Mouse (Mus musculus): ENCODE measurements around the gene Prune2.
A peak's percentile ranks its signal among the peaks of the same experiment; 100 is the strongest.

Gene Prune2

GRCm38 (mm10) chr19:17256388-17256787, 300.5 kb downstream of the Prune2 start:
- no peak for DNase-seq (ENCODE audit: extremely low spot score, low spot score)

GRCm38 (mm10) chr19:17256867-17257266, 300.9 kb downstream of the Prune2 start:
- no peak for DNase-seq (ENCODE audit: extremely low spot score, low spot score)

GRCm38 (mm10) chr19:17263181-17263580, 307.3 kb downstream of the Prune2 start:
- no peak for DNase-seq (ENCODE audit: extremely low spot score, low spot score)

- no peak for DNase-seq (ENCODE audit: extremely low spot score, low spot score)
Measured at GRCm38 (mm10) chr19:17263679-17264370, 307.9 kb downstream of the Prune2 start.

GRCm38 (mm10) chr19:17264481-17265196, 308.7 kb downstream of the Prune2 start:
- no peak for DNase-seq (ENCODE audit: extremely low spot score, low spot score)

- DNase-seq (ENCODE audit: extremely low spot score, low spot score): no peak
Measured at GRCm38 (mm10) chr19:17268669-17269068, 312.8 kb downstream of the Prune2 start.

GRCm38 (mm10) chr19:17271179-17271622, 315.3 kb downstream of the Prune2 start:
- peak; percentile 48 for DNase-seq (ENCODE audit: extremely low spot score, low spot score)

- no peak for DNase-seq (ENCODE audit: extremely low spot score, low spot score)
Measured at GRCm38 (mm10) chr19:17272988-17273387, 317.1 kb downstream of the Prune2 start.
